In the genomic region with DNA sequence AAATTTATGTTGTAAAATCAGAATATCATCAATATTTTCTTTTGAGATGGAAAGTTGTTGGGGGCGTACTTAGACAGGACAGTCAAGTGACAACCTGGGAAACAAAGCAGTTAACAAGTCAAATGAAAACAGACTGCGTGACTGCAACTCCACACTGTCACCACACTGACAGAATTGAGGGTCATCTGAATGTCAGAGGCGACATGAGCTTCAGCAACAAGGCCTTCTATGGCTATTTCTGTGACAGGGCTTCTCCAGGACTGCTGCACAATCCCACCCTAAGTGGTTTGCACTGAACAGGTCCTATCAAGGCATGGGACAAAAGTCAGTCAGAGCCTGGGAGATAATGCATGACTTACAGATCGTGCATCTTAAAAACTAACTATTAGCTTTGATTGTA, we compare ENCODE assay signal across 19 mouse cellular contexts.
"Had no signal": no experiment of that assay in that cellular context is flagged by ENCODE, and none has a peak within 500 bp of the region (broad histone marks: within the 10 kb centered on the region; RNA-seq: fewer than 3 reads in every experiment).

No protein-coding gene starts in this region.

- H3K9me3 ChIP-seq: liver, embryonic 13.5 days; midbrain, embryonic 12.5 days; midbrain, embryonic 15.5 days; neural tube, embryonic 12.5 days; neural tube, embryonic 15.5 days; stomach, embryonic 15.5 days had no signal

- H3K4me2 ChIP-seq: liver, embryonic 13.5 days; midbrain, embryonic 12.5 days; midbrain, embryonic 15.5 days; neural tube, embryonic 12.5 days; neural tube, embryonic 15.5 days; stomach, embryonic 15.5 days had no signal

- H3K9ac ChIP-seq: liver, embryonic 13.5 days; midbrain, embryonic 12.5 days; midbrain, embryonic 15.5 days; neural tube, embryonic 12.5 days; neural tube, embryonic 15.5 days; stomach, embryonic 15.5 days had no signal

- H3K27me3 ChIP-seq: liver, embryonic 13.5 days; midbrain, embryonic 12.5 days; midbrain, embryonic 15.5 days; neural tube, embryonic 12.5 days; neural tube, embryonic 15.5 days; stomach, embryonic 15.5 days had no signal

- DNase-seq: kidney, postnatal 25 days; layer of hippocampus, adult 9-11 months; layer of hippocampus, postnatal 36 days; liver, embryonic 13.5 days; lung, adult 2 months; lung, postnatal 14 days; lung, postnatal 4 days; retina, postnatal 1 day; right cerebral cortex, postnatal 25 days; spleen, adult 18-20 months; thymus, postnatal 25 days had no signal

- ATAC-seq: midbrain, embryonic 15.5 days had no signal

- H3K4me3 ChIP-seq: layer of hippocampus, adult 2 months; left cerebral cortex, adult 2 months; liver, embryonic 13.5 days; midbrain, embryonic 12.5 days; midbrain, embryonic 15.5 days; neural tube, embryonic 12.5 days; neural tube, embryonic 15.5 days; stomach, embryonic 15.5 days had no signal

- H3K4me1 ChIP-seq: liver, embryonic 13.5 days; midbrain, embryonic 12.5 days; midbrain, embryonic 15.5 days; neural tube, embryonic 12.5 days; neural tube, embryonic 15.5 days; stomach, embryonic 15.5 days had no signal

- H3K27ac ChIP-seq: kidney, postnatal 0 days; layer of hippocampus, adult 2 months; left cerebral cortex, adult 2 months; liver, embryonic 13.5 days; midbrain, embryonic 12.5 days; midbrain, embryonic 15.5 days; neural tube, embryonic 12.5 days; neural tube, embryonic 15.5 days; stomach, embryonic 15.5 days had no signal
